Mouse (Mus musculus): ENCODE measurements around the gene Abhd17a. TPM values are rescaled to one million over a fixed set of nuclear protein-coding genes. Genes with fewer than 3 reads are reported as not detected.
A peak's percentile ranks its signal among the peaks of the same experiment; 100 is the strongest.

Gene Abhd17a
- polyA plus RNA-seq, 1 experiment from 2014 or later: 51.7 TPM

DNA sequence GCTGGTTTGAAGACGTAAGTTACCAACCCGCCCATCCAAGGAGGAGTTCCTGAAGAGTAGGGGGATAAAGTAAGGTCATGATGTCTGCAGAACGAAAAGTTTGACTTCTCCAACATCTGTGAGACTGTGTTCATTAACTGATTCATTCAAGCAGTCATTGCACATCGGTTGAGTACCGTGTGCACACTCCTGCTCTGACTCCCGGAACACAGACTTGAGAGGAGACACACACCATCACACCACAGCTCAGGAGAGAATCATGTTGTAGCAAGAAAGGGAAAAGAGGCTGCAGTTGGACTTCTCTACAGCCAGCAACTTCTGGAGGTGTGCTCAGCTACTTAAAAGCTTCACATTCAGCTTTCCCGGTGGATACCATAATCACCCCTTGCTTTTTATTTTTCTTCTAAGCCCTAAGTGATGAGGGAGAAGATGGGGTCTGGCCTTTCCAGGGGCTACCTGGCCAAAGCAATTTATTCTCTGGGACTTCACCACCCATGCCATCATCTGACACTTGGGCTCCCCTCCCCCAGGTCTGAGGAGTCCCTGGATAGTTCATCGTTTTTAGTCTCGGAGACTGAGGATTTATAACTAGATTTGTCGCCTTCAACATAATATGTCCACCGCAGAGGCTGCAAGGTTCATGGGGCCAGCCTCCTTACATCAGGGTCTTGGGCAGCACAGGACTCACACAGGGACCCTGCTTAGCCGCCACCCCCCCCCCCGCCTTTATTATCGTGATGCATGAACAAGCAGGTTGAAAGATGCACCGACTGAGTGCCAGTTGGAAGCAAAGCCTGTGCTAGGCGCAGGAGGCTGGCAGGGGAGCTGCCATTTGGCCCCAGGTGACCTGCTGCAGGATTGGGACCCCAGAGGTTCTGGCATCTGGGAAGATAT, 30.9 kb upstream of the Abhd17a start:
- Histone ChIP-seq H3K36me3 (peaks cover 3% of the 10 kb centered on the region; the same call in 1 of the 2 replicates), H3K9ac (peak overlapping the region; percentile 65), H3K4me1 (replicated peaks) (peaks cover 59% of the 10 kb centered on the region), H3K9me3 (replicated peaks) (no peaks in the 10 kb centered on the region), H3K4me3 (replicated peaks) (peak overlapping the region; percentile 93), H3K4me2 (peak overlapping the region; percentile 76), H3K27ac (peak overlapping the region; percentile 96), H3K27me3 (no peaks in the 10 kb centered on the region)
- WGBS (ENCODE audit: insufficient replicate concordance): 56% methylated on average over 16 of the region's 16 CpGs
- ATAC-seq (ENCODE audit: low read depth) (no peak), DNase-seq (no peak)

- Histone ChIP-seq H3K9ac (no peak overlapping the region), H3K27ac (peak overlapping the region; percentile 96), H3K36me3 (peaks cover 9% of the 10 kb centered on the region), H3K4me1 (replicated peaks) (peaks cover 56% of the 10 kb centered on the region), H3K4me3 (replicated peaks) (no peak overlapping the region), H3K9me3 (replicated peaks) (no peaks in the 10 kb centered on the region), H3K4me2 (no peak overlapping the region), H3K27me3 (no peaks in the 10 kb centered on the region)
- 79% methylated on average over 9 of the region's 9 CpGs for WGBS (ENCODE audit: insufficient replicate concordance)
- ATAC-seq (ENCODE audit: low read depth): no peak
- DNase-seq: no peak
These were observed 30.2 kb upstream of the Abhd17a start for GRCm38 (mm10) chr10:80620365-80620764.

DNA sequence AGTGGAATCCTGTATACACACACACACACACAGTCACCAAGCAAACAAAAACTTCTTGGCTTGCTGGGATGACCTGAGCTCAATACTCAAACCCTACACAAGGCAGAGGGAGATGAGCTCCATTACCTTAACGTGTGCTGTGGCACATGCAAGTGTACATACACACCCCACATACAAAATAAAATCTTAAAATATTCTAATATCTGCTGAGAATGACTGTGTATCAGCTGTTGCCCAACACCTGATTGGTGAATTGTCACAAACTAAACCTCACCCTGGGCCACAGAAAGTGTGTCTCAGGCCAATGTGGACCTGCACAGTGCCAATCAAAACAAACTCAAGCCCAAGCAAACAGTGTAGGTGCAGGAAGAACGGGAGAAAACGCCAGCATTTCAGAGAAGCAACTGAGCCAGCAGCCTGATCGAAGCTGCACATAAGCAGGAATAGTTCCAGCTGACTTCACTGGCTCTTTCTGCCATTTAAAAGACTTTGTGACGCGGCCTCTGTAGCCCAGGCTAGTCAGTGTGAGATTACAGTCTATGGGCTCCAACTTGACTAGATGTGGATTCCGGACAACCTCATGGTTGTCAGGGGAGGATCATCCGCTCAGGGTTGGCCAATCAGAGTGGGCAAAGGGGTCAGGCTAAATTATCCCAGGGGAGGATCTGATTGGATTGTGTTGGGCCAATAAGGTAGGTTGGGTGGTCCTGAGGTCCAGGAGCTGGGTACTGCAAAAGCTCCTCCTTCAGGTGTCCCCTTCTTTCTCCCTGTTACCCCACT, 29.5 kb upstream of the Abhd17a start:
- H3K4me3 ChIP-seq (replicated peaks): no peak overlapping the region
- DNase-seq: no peak
- H3K4me2 ChIP-seq: 0 out of 2 replicates have a peak overlapping the region, but pooled peaks have one; percentile 11
- peaks cover 16% of the 10 kb centered on the region for H3K36me3 ChIP-seq
- peak overlapping the region; percentile 96 for H3K27ac ChIP-seq
- peaks cover 49% of the 10 kb centered on the region for H3K4me1 ChIP-seq (replicated peaks)
- 44% methylated on average over 8 of the region's 8 CpGs for WGBS (ENCODE audit: insufficient replicate concordance)
- peak overlapping the region; percentile 30; the same call in 1 of the 2 replicates for H3K9ac ChIP-seq
- no peak for ATAC-seq (ENCODE audit: low read depth)
- H3K9me3 ChIP-seq (replicated peaks): no peaks in the 10 kb centered on the region
- no peaks in the 10 kb centered on the region for H3K27me3 ChIP-seq

GRCm38 (mm10) chr10:80618181-80618580, 28.0 kb upstream of the Abhd17a start:
- Histone ChIP-seq H3K9me3 (replicated peaks) (no peaks in the 10 kb centered on the region), H3K27me3 (no peaks in the 10 kb centered on the region), H3K9ac (0 out of 2 replicates have a peak overlapping the region, but pooled peaks have one; percentile 9), H3K27ac (no peak overlapping the region), H3K36me3 (peaks cover 30% of the 10 kb centered on the region), H3K4me1 (replicated peaks) (peaks cover 34% of the 10 kb centered on the region), H3K4me2 (no peak overlapping the region), H3K4me3 (replicated peaks) (no peak overlapping the region)
- WGBS (ENCODE audit: insufficient replicate concordance): 57% methylated on average over 9 of the region's 9 CpGs
- DNase-seq: no peak
- ATAC-seq (ENCODE audit: low read depth): no peak

DNA sequence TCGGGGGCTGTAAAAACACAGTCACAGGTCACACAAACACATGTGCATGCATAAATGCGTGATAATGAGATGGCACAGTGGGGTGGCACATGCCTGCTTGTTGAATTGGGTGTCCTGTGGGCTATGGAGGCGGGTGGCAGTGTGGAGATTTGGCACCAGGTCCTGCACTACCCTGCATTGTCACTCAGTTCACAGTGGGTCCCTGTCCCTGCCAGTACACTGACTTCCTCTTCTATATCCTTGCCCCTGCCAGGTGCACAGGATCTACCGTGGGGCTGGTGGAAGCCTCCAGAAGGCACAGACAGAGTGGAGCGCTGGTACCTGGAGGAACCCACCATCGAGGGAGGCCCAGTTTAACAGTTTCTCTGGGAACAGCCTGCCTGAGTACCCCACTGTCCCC, 24.2 kb upstream of the Abhd17a start:
- peaks cover 28% of the 10 kb centered on the region for H3K4me1 ChIP-seq (replicated peaks)
- no peaks in the 10 kb centered on the region for H3K27me3 ChIP-seq
- WGBS (ENCODE audit: insufficient replicate concordance): 82% methylated on average over 6 of the region's 6 CpGs
- DNase-seq: no peak
- ATAC-seq (ENCODE audit: low read depth): no peak
- H3K9me3 ChIP-seq (replicated peaks): no peaks in the 10 kb centered on the region
- H3K27ac ChIP-seq: no peak overlapping the region; the same call in 1 of the 2 replicates
- no peak overlapping the region for H3K9ac ChIP-seq
- H3K4me3 ChIP-seq (replicated peaks): no peak overlapping the region
- H3K4me2 ChIP-seq: no peak overlapping the region
- H3K36me3 ChIP-seq: peaks cover 62% of the 10 kb centered on the region

GRCm38 (mm10) chr10:80613821-80614220, 23.7 kb upstream of the Abhd17a start:
- H3K36me3 ChIP-seq: peaks cover 67% of the 10 kb centered on the region
- H3K9me3 ChIP-seq (replicated peaks): no peaks in the 10 kb centered on the region
- H3K4me1 ChIP-seq (replicated peaks): peaks cover 29% of the 10 kb centered on the region
- 71% methylated on average over 3 of the region's 3 CpGs for WGBS (ENCODE audit: insufficient replicate concordance)
- H3K9ac ChIP-seq: no peak overlapping the region
- DNase-seq (no peak), ATAC-seq (ENCODE audit: low read depth) (no peak)
- no peak overlapping the region for H3K4me3 ChIP-seq (replicated peaks)
- H3K27ac ChIP-seq: no peak overlapping the region
- no peak overlapping the region for H3K4me2 ChIP-seq
- no peaks in the 10 kb centered on the region for H3K27me3 ChIP-seq

DNA sequence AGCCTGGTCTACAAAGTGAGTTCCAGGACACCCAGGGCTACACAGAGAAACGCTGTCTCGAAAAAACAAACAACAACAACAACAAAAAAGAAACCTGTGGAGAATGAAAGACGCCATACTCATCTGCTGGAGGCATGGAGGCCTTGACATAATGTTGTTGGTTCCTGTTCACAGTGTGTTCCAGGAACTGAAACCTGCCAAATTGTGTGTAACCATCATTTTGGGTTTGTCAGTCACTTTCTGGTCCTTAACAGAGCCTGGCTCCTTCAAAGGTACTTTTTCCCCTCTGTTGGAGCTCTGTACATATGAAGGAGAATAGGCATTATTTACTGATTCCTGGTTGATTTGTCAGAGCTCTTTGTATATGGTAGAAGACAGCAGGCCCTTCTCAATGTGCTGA, 21.8 kb upstream of the Abhd17a start:
- 85% methylated on average over 3 of the region's 3 CpGs for WGBS (ENCODE audit: insufficient replicate concordance)
- ATAC-seq (ENCODE audit: low read depth): no peak

GRCm38 (mm10) chr10:80611024-80611423, 20.9 kb upstream of the Abhd17a start:
- peaks cover 92% of the 10 kb centered on the region for H3K36me3 ChIP-seq
- peaks cover 50% of the 10 kb centered on the region for H3K4me1 ChIP-seq (replicated peaks)
- H3K4me3 ChIP-seq (replicated peaks): no peak overlapping the region
- H3K27me3 ChIP-seq: no peaks in the 10 kb centered on the region
- 0 out of 2 replicates have a peak overlapping the region, but pooled peaks have one; percentile 28 for H3K9ac ChIP-seq
- no peaks in the 10 kb centered on the region for H3K9me3 ChIP-seq (replicated peaks)
- H3K4me2 ChIP-seq: no peak overlapping the region
- DNase-seq (no peak), ATAC-seq (ENCODE audit: low read depth) (no peak)
- H3K27ac ChIP-seq: peak overlapping the region; percentile 63
- WGBS (ENCODE audit: insufficient replicate concordance): 45% methylated on average over 4 of the region's 4 CpGs

More for the DNA sequence above, 21.8 kb upstream of the Abhd17a start:
- Histone ChIP-seq H3K36me3 (peaks cover 86% of the 10 kb centered on the region), H3K4me1 (replicated peaks) (peaks cover 41% of the 10 kb centered on the region), H3K27ac (no peak overlapping the region), H3K9me3 (replicated peaks) (no peaks in the 10 kb centered on the region), H3K4me2 (no peak overlapping the region), H3K4me3 (replicated peaks) (no peak overlapping the region), H3K27me3 (no peaks in the 10 kb centered on the region), H3K9ac (no peak overlapping the region)
- DNase-seq: no peak

DNA sequence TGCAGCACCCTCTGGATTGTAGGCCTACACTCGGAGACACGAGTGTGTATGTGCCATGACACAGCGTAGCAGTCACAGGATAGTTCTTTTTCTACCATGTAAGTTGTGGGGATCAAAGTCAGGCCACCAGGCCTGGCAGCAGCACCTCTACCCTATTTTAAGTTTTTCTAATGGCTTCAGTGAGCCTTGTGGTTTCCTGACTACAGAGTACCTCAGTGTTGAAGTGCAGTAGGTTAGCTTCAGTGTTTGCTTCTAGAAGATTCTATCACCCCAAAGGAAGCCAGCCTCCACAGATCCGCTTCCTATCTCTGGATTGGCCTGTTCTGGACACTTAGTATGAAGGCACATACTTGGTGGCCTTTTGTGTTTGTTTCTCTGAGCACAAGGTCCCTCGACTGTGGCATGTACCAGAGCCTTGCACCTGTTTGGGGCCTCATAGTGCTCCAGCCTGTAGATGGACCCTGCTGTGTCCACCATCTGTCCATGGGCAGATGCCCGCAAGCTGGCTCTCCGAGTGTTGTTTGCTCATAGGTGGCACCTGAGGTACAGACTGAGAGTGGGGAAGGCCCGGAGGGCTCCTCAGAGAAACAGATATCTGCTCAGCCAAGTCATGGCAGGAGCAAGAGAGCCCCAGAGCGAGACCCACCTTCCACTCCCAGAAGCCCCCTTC, 20.1 kb upstream of the Abhd17a start:
- Histone ChIP-seq H3K9me3 (replicated peaks) (no peaks in the 10 kb centered on the region), H3K4me3 (replicated peaks) (no peak overlapping the region), H3K27me3 (no peaks in the 10 kb centered on the region), H3K27ac (peak overlapping the region; percentile 63), H3K9ac (0 out of 2 replicates have a peak overlapping the region, but pooled peaks have one; percentile 28), H3K36me3 (peaks cover 88% of the 10 kb centered on the region), H3K4me2 (no peak overlapping the region), H3K4me1 (replicated peaks) (peaks cover 52% of the 10 kb centered on the region)
- no peak for DNase-seq
- ATAC-seq (ENCODE audit: low read depth): no peak
- WGBS (ENCODE audit: insufficient replicate concordance): 79% methylated on average over 9 of the region's 9 CpGs

GRCm38 (mm10) chr10:80609269-80609924, 19.3 kb upstream of the Abhd17a start:
- H3K27ac ChIP-seq: no peak overlapping the region; the same call in 1 of the 2 replicates
- H3K4me1 ChIP-seq (replicated peaks): peaks cover 60% of the 10 kb centered on the region
- no peaks in the 10 kb centered on the region for H3K9me3 ChIP-seq (replicated peaks)
- no peak overlapping the region for H3K4me3 ChIP-seq (replicated peaks)
- no peak overlapping the region for H3K9ac ChIP-seq
- no peaks in the 10 kb centered on the region for H3K27me3 ChIP-seq
- DNase-seq (no peak), ATAC-seq (ENCODE audit: low read depth) (no peak)
- 85% methylated on average over 10 of the region's 10 CpGs for WGBS (ENCODE audit: insufficient replicate concordance)
- peaks cover 81% of the 10 kb centered on the region for H3K36me3 ChIP-seq
- H3K4me2 ChIP-seq: no peak overlapping the region
